Mouse (Mus musculus) liver, adult 2 months (tissue): ENCODE data around the gene 1700067K01Rik.

Experiments used
- CTCF ChIP-seq: fragments of 200-500 bp; IDR thresholded peaks from 2 replicates; pipeline ENCODE4 v1.5.1; 2011; ENCODE audit warnings: low read depth, low read length, control low read depth
- POLR2A ChIP-seq: fragments of 200-500 bp; IDR thresholded peaks from 2 replicates; pipeline ENCODE4 v1.6.1; 2011; ENCODE audit warnings: low read length, control low read depth; ENCODE audit not compliant: insufficient read depth; ENCODE audit errors: extremely low read depth

DNA sequence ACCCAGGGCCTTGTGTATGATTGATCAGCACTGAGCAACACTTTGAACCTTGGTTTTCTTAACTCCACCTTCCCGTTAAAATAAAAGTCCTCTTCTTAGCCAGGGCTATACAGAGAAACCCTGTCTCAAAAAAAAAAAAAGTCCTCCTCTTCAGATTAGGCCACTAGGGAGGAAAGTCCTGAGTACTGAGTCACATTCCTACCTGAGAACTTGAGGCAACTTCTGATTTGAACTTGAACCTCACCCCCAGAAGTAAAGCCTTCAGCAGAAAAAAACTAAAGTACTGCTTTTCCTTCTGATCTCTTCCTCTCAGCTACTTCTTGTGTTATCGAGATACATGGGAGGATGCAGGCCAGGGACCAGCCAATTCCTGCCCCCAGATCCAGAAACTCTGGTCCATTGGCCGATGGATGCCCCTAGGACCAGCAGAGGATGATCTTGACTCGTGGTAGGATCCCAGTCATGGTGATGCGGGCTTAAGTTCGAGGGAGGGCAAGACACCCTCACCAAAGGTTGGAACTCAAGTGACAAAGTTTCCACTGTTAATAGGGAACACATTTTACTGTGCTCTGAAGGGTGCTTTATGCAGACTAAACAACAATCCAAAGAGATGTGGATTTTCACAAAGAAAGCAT, 2.4 kb downstream of the 1700067K01Rik start:
- no peak for TF ChIP-seq CTCF
- no peak for TF ChIP-seq POLR2A
